ENCODE assay signal across 15 mouse cellular contexts in genomic region chr9:88068322-88068721, GRCm38 (mm10).
"Had no signal": no experiment of that assay in that cellular context is flagged by ENCODE, and none has a peak within 500 bp of the region (broad histone marks: within the 10 kb centered on the region; RNA-seq: fewer than 3 reads in every experiment).

No protein-coding gene starts in this region.

- H3K9ac ChIP-seq: liver, embryonic 13.5 days; midbrain, embryonic 12.5 days; midbrain, embryonic 15.5 days; neural tube, embryonic 12.5 days; neural tube, embryonic 15.5 days; stomach, embryonic 15.5 days had no signal

- DNase-seq: kidney, postnatal 25 days; liver, embryonic 13.5 days; lung, adult 2 months; lung, postnatal 14 days; lung, postnatal 4 days; right cerebral cortex, adult 18-20 months; right cerebral cortex, postnatal 25 days; spleen, adult 18-20 months; thymus, postnatal 25 days had no signal

- ATAC-seq: intestine, postnatal 0 days; midbrain, embryonic 15.5 days had no signal

- H3K4me2 ChIP-seq: liver, embryonic 13.5 days; midbrain, embryonic 12.5 days; midbrain, embryonic 15.5 days; neural tube, embryonic 12.5 days had no signal

- H3K4me1 ChIP-seq: liver, embryonic 13.5 days; stomach, embryonic 15.5 days had no signal

- H3K9me3 ChIP-seq: liver, embryonic 13.5 days; midbrain, embryonic 12.5 days; midbrain, embryonic 15.5 days; neural tube, embryonic 12.5 days; neural tube, embryonic 15.5 days; stomach, embryonic 15.5 days had no signal

- H3K27ac ChIP-seq: liver, embryonic 13.5 days; midbrain, embryonic 12.5 days; midbrain, embryonic 15.5 days; neural tube, embryonic 12.5 days; neural tube, embryonic 15.5 days; stomach, embryonic 15.5 days had no signal

- H3K27me3 ChIP-seq: liver, embryonic 13.5 days; midbrain, embryonic 12.5 days; midbrain, embryonic 15.5 days; neural tube, embryonic 12.5 days; neural tube, embryonic 15.5 days; stomach, embryonic 15.5 days had no signal

- H3K4me3 ChIP-seq: liver, embryonic 13.5 days; midbrain, embryonic 12.5 days; midbrain, embryonic 15.5 days; neural tube, embryonic 12.5 days; neural tube, embryonic 15.5 days; stomach, embryonic 15.5 days had no signal

- H3K36me3 ChIP-seq: liver, embryonic 13.5 days; midbrain, embryonic 12.5 days; midbrain, embryonic 15.5 days; neural tube, embryonic 12.5 days; neural tube, embryonic 15.5 days; stomach, embryonic 15.5 days had no signal
